Mouse (Mus musculus) cerebellum, adult 2 months (tissue): ENCODE measurements around the gene Foxa3.

Experiments used
- CTCF ChIP-seq: fragments of 200-500 bp; IDR thresholded peaks from 2 replicates; pipeline ENCODE4 v1.5.1; 2011; ENCODE audit warnings: low read depth, mild to moderate bottlenecking, control low read depth, low read length, moderate library complexity, borderline replicate concordance; ENCODE audit not compliant: insufficient read depth
- POLR2A ChIP-seq: fragments of 200-500 bp; IDR thresholded peaks from 2 replicates; pipeline ENCODE4 v1.6.1; 2011; ENCODE audit warnings: low read length, control low read depth, borderline replicate concordance; ENCODE audit not compliant: insufficient read depth

- no peak for TF ChIP-seq POLR2A
- no peak for TF ChIP-seq CTCF
Measured at GRCm38 (mm10) chr7:19067935-19068334, 44.6 kb upstream of the Foxa3 start.
